Mouse (Mus musculus) liver, embryonic 12.5 days (tissue): Measurements from ENCODE around the gene Gm49486. TPM values are rescaled to one million over a fixed set of nuclear protein-coding genes. Genes with fewer than 3 reads are reported as not detected.

ENCODE experiments used
- ATAC-seq: fragments of 200-750 bp; cut with Nextera tagmentation; 2 replicates; pipeline ENCODE4 v1.8.0; 2017; ENCODE audit warnings: moderate number of reproducible peaks, mild to moderate bottlenecking, moderate library complexity
- H3K27ac ChIP-seq: fragments of 300-500 bp; sonication (generic); 2 replicates; pipeline ENCODE4 v1.5.1; 2016; ENCODE audit warnings: mild to moderate bottlenecking
- H3K27me3 ChIP-seq: fragments of 300-500 bp; sonication (generic); replicated peaks from 2 replicates; pipeline ENCODE4 v1.6.1; 2016; ENCODE audit warnings: mild to moderate bottlenecking, moderate library complexity
- H3K36me3 ChIP-seq: fragments of 300-500 bp; sonication (generic); 2 replicates; pipeline ENCODE4 v1.6.1; 2016; ENCODE audit warnings: mild to moderate bottlenecking, moderate library complexity
- H3K4me1 ChIP-seq: fragments of 300-500 bp; sonication (generic); 2 replicates; pipeline ENCODE4 v1.6.1; 2016
- H3K4me2 ChIP-seq: fragments of 300-500 bp; sonication (generic); 2 replicates; pipeline ENCODE4 v1.6.1; 2016; ENCODE audit warnings: mild to moderate bottlenecking, moderate library complexity
- H3K4me3 ChIP-seq: fragments of 300-500 bp; sonication (generic); 2 replicates; pipeline ENCODE4 v1.5.1; 2016; ENCODE audit warnings: mild to moderate bottlenecking, moderate library complexity
- H3K9ac ChIP-seq: fragments of 300-500 bp; sonication (generic); 2 replicates; pipeline ENCODE4 v1.6.1; 2016; ENCODE audit warnings: mild to moderate bottlenecking, moderate library complexity
- H3K9me3 ChIP-seq: fragments of 300-500 bp; sonication (generic); replicated peaks from 2 replicates; pipeline ENCODE4 v1.6.1; 2016; ENCODE audit warnings: mild to moderate bottlenecking, moderate library complexity
- WGBS: fragments of 180-500 bp; shearing (Covaris S2); methylation state at CpG from one replicate; pipeline ENCODE4 v1.1.7; 2016; ENCODE audit not compliant: insufficient replicate concordance; 5-methylcytosine and 5-hydroxymethylcytosine counted together
- polyA plus RNA-seq: library from polyadenylated mRNA; unstranded; fragments of >200 nt; fragmentation: Nextera tagmentation; extraction: Ambion mirVana; gene quantifications from 2 replicates; pipeline ENCODE4 v1.2.1, GENCODE M21; 2016

The Gm49486 gene
- polyA plus RNA-seq, 1 experiment from 2014 or later, result 0.07 TPM

- peaks cover 26% of the 10 kb centered on the region for H3K4me1 ChIP-seq
- ATAC-seq, result no peak
- no peaks in the 10 kb centered on the region for H3K9me3 ChIP-seq
- no peak overlapping the region for H3K4me3 ChIP-seq
- H3K9ac ChIP-seq, result no peak overlapping the region
- H3K27ac ChIP-seq, result no peak overlapping the region
- no peaks in the 10 kb centered on the region; the same call in 1 of the 2 replicates for H3K36me3 ChIP-seq
- H3K27me3 ChIP-seq, result 0 out of 2 replicates have a peak, but pooled peaks cover 4% of the 10 kb centered on the region
- 20% methylated on average over 6 of the region's 6 CpGs for WGBS
- H3K4me2 ChIP-seq, result no peak overlapping the region
These were observed 51.0 kb downstream of the Gm49486 start for GRCm38 (mm10) chr15:79280209-79280608.

- 0 out of 2 replicates have a peak, but pooled peaks have one; percentile 12 for ATAC-seq
- H3K9me3 ChIP-seq, result no peaks in the 10 kb centered on the region
- H3K36me3 ChIP-seq, result peaks cover 2% of the 10 kb centered on the region
- peak overlapping the region; percentile 90 for H3K27ac ChIP-seq
- WGBS, result 50% methylated on average over 5 of the region's 5 CpGs
- peak overlapping the region; percentile 5; the same call in 1 of the 2 replicates for H3K9ac ChIP-seq
- peaks cover 26% of the 10 kb centered on the region for H3K4me1 ChIP-seq
- peak overlapping the region; percentile 42 for H3K4me2 ChIP-seq
- H3K4me3 ChIP-seq, result no peak overlapping the region
- 0 out of 2 replicates have a peak, but pooled peaks cover 4% of the 10 kb centered on the region for H3K27me3 ChIP-seq
These were observed 51.7 kb downstream of the Gm49486 start for GRCm38 (mm10) chr15:79280850-79281249.

GRCm38 (mm10) chr15:79281389-79281788, 52.2 kb downstream of the Gm49486 start:
- Histone ChIP-seq H3K4me3 (no peak overlapping the region), H3K36me3 (peaks cover 7% of the 10 kb centered on the region), H3K27me3 (0 out of 2 replicates have a peak, but pooled peaks cover 4% of the 10 kb centered on the region), H3K4me2 (peak overlapping the region; percentile 42), H3K4me1 (peaks cover 26% of the 10 kb centered on the region), H3K27ac (peak overlapping the region; percentile 90), H3K9ac (peak overlapping the region; percentile 24; the same call in 1 of the 2 replicates), H3K9me3 (no peaks in the 10 kb centered on the region)
- 32% methylated on average over 1 of the region's 1 CpGs for WGBS
- peak; percentile 91 for ATAC-seq

GRCm38 (mm10) chr15:79282434-79282833, 53.2 kb downstream of the Gm49486 start:
- peak overlapping the region; percentile 90; the same call in 1 of the 2 replicates for H3K27ac ChIP-seq
- peaks cover 26% of the 10 kb centered on the region for H3K4me1 ChIP-seq
- H3K36me3 ChIP-seq, result peaks cover 18% of the 10 kb centered on the region
- no peak for ATAC-seq
- H3K9me3 ChIP-seq, result no peaks in the 10 kb centered on the region
- H3K4me3 ChIP-seq, result no peak overlapping the region
- H3K27me3 ChIP-seq, result no peaks in the 10 kb centered on the region
- WGBS, result 75% methylated on average over 5 of the region's 5 CpGs
- H3K9ac ChIP-seq, result 0 out of 2 replicates have a peak overlapping the region, but pooled peaks have one; percentile 24
- no peak overlapping the region for H3K4me2 ChIP-seq

GRCm38 (mm10) chr15:79283371-79283770, 54.2 kb downstream of the Gm49486 start:
- no peak overlapping the region for H3K27ac ChIP-seq
- no peak overlapping the region for H3K4me3 ChIP-seq
- H3K4me1 ChIP-seq, result peaks cover 26% of the 10 kb centered on the region
- H3K9ac ChIP-seq, result no peak overlapping the region
- 73% methylated on average over 4 of the region's 4 CpGs for WGBS
- H3K9me3 ChIP-seq, result no peaks in the 10 kb centered on the region
- no peaks in the 10 kb centered on the region for H3K27me3 ChIP-seq
- no peak for ATAC-seq
- peaks cover 27% of the 10 kb centered on the region for H3K36me3 ChIP-seq
- H3K4me2 ChIP-seq, result no peak overlapping the region

GRCm38 (mm10) chr15:79285399-79285798, 56.2 kb downstream of the Gm49486 start, which contains the start of gene Baiap2l2:
Gene Baiap2l2, minus strand, starts transcription at chr15:79285537.
- WGBS, result 61% methylated on average over 10 of the region's 10 CpGs
- Histone ChIP-seq H3K36me3 (peaks cover 42% of the 10 kb centered on the region), H3K4me2 (0 out of 2 replicates have a peak within 1 kb of the TSS, but pooled peaks have one; percentile 24), H3K27me3 (no peaks in the 10 kb centered on the region), H3K9me3 (no peaks in the 10 kb centered on the region), H3K4me3 (no peak within 1 kb of the TSS), H3K4me1 (peaks cover 24% of the 10 kb centered on the region), H3K27ac (peak within 1 kb of the TSS; percentile 26; the same call in 1 of the 2 replicates), H3K9ac (no peak within 1 kb of the TSS)
- ATAC-seq, result 0 out of 2 replicates have a peak, but pooled peaks have one; percentile 5

GRCm38 (mm10) chr15:79286141-79286540, 57.0 kb downstream of the Gm49486 start:
- Histone ChIP-seq H3K9ac (no peak overlapping the region), H3K27ac (no peak overlapping the region), H3K9me3 (no peaks in the 10 kb centered on the region), H3K4me2 (no peak overlapping the region), H3K4me1 (peaks cover 16% of the 10 kb centered on the region), H3K36me3 (peaks cover 43% of the 10 kb centered on the region), H3K4me3 (no peak overlapping the region), H3K27me3 (no peaks in the 10 kb centered on the region)
- ATAC-seq, result no peak
- WGBS, result 74% methylated on average over 7 of the region's 7 CpGs

GRCm38 (mm10) chr15:79287091-79287490, 57.9 kb downstream of the Gm49486 start:
- H3K4me1 ChIP-seq, result peaks cover 7% of the 10 kb centered on the region
- H3K9me3 ChIP-seq, result no peaks in the 10 kb centered on the region
- H3K4me3 ChIP-seq, result no peak overlapping the region
- ATAC-seq, result no peak
- H3K27ac ChIP-seq, result no peak overlapping the region
- no peak overlapping the region for H3K9ac ChIP-seq
- H3K4me2 ChIP-seq, result no peak overlapping the region
- H3K36me3 ChIP-seq, result peaks cover 53% of the 10 kb centered on the region
- WGBS, result 80% methylated on average over 7 of the region's 7 CpGs
- no peaks in the 10 kb centered on the region for H3K27me3 ChIP-seq

GRCm38 (mm10) chr15:79288387-79288786, 59.2 kb downstream of the Gm49486 start:
- no peak overlapping the region for H3K4me2 ChIP-seq
- H3K9me3 ChIP-seq, result no peaks in the 10 kb centered on the region
- H3K4me3 ChIP-seq, result no peak overlapping the region
- no peaks in the 10 kb centered on the region for H3K27me3 ChIP-seq
- WGBS, result 67% methylated on average over 3 of the region's 3 CpGs
- no peak overlapping the region for H3K9ac ChIP-seq
- H3K36me3 ChIP-seq, result peaks cover 57% of the 10 kb centered on the region
- H3K27ac ChIP-seq, result no peak overlapping the region
- H3K4me1 ChIP-seq, result no peaks in the 10 kb centered on the region
- ATAC-seq, result no peak

GRCm38 (mm10) chr15:79289441-79289840, 60.2 kb downstream of the Gm49486 start:
- Histone ChIP-seq H3K27me3 (no peaks in the 10 kb centered on the region), H3K36me3 (peaks cover 65% of the 10 kb centered on the region), H3K27ac (no peak overlapping the region), H3K9me3 (no peaks in the 10 kb centered on the region), H3K4me2 (no peak overlapping the region), H3K4me1 (no peaks in the 10 kb centered on the region), H3K4me3 (no peak overlapping the region), H3K9ac (no peak overlapping the region)
- 88% methylated on average over 12 of the region's 12 CpGs for WGBS
- ATAC-seq, result no peak

GRCm38 (mm10) chr15:79290340-79290739, 61.1 kb downstream of the Gm49486 start:
- 87% methylated on average over 3 of the region's 3 CpGs for WGBS

GRCm38 (mm10) chr15:79292779-79293178, 63.6 kb downstream of the Gm49486 start:
- H3K9me3 ChIP-seq, result no peaks in the 10 kb centered on the region
- H3K4me2 ChIP-seq, result no peak overlapping the region
- H3K4me1 ChIP-seq, result no peaks in the 10 kb centered on the region
- no peak overlapping the region for H3K27ac ChIP-seq
- 81% methylated on average over 9 of the region's 9 CpGs for WGBS
- H3K9ac ChIP-seq, result no peak overlapping the region
- H3K27me3 ChIP-seq, result no peaks in the 10 kb centered on the region
- H3K4me3 ChIP-seq, result no peak overlapping the region
- peaks cover 58% of the 10 kb centered on the region for H3K36me3 ChIP-seq
- ATAC-seq, result no peak

More at GRCm38 (mm10) chr15:79290340-79290739, 61.1 kb downstream of the Gm49486 start:
- H3K27me3 ChIP-seq, result no peaks in the 10 kb centered on the region
- no peak for ATAC-seq
- no peak overlapping the region for H3K4me2 ChIP-seq
- H3K4me1 ChIP-seq, result no peaks in the 10 kb centered on the region
- H3K27ac ChIP-seq, result no peak overlapping the region
- no peak overlapping the region for H3K9ac ChIP-seq
- peaks cover 68% of the 10 kb centered on the region for H3K36me3 ChIP-seq
- no peak overlapping the region for H3K4me3 ChIP-seq
- H3K9me3 ChIP-seq, result no peaks in the 10 kb centered on the region
